Mouse (Mus musculus) left cerebral cortex, adult 9 months (tissue): ENCODE data around the gene Anxa1.

ENCODE experiments used
- DNase-seq, 2 experiments: peaks; one replicate each; pipeline ENCODE4 v3.0.0; 2022; ENCODE audit warnings: low spot score in 2 of 2

The Anxa1 gene

DNA sequence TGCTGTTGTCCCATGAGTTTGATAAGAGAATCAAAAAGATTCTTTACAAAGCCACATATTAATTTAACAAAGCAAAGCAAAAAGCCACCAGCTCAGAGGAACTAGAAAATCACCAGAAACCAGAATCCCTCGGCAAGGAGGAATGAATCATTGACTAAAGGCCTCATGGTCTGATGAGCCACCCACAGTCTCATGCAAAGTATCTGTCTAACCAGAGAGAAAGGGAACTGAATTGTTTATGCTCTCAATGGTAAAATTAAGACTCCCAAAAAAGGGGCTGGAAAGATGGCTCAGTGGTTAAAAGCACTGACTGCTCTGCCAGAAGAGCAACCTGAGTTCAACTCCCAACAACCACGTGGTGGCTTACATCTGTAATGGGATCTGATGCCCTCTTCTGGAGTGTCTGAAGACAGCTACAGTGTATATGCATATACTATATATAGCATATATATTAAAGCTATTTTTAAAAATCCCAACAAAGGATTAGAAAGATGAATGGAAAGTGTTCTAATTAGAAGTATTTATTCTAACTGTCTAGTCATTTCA is 9.5 kb downstream of the Anxa1 start:
- no peak for DNase-seq

DNA sequence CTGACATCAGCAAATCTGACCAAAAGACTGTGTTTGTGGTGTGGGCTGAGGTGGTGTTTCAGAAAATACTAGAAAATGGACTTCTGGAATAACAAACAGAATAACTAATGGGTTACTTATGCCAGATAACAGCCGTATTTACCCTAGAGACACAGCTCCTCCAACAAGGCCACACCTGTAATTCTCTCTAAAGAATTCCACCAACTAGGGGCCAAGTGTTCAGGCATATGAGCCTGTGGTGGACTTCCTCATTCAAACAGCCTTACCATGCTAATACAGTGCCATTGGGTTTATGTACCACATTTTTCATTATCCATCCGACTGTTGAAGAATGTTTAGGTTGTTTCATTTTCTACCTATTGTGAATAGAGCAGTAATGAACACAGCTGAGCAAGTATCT is 20.6 kb downstream of the Anxa1 start:
- no peak for DNase-seq

DNA sequence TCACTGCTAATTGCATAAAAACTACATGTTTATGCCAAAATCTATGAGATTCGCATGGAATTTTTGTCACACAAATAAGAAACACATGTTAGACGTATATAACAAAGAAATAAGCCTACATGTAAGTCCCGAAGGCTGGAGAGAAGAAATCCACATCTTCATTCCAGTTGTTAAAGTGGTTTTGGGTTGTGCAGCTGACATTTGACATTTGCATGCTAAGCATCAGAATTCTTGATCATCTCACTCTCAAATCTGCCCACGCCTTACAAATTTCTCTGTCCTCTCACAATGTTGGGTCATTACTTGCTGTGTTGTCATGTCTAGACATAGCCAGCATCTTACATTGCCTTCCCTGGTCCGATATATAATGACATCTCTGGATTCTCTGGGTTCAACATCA is 24.2 kb downstream of the Anxa1 start:
- no peak for DNase-seq

DNA sequence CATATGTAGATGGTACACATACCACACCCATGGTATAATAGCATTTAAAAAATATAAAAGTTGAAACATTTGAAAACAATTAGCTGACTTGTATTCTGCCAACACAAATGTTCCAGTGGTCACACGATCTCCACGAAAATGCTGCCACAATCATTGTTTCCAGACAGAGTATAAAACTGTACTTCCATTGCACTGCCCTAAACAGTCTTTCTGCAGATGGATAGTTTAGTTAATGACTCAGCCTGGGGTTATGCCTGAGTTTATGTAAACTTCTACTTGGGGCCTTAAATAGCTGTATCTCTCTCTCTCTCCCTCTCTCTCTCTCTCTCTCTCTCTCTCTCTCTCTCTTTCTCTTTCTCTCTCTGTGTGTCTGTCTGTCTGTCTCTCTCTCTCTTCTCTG is 24.7 kb downstream of the Anxa1 start:
- DNase-seq = no peak

DNA sequence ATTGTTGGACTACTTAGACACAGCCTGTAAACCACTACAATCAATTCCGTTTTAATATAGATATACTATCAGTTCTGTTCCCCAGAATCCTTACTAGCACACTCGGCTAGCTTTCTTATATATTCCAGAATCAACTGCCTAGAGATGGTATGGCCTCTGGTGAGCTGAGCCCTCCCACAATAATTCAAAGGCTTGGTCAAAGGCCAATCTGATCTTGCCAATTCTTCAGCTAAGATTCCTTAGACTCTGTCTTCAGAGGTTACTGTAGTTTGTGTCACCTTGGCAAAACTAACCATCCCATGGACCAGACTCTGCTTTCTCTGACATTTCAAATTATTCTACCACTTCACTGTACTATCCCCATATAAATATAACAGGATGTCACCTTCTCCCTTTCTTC is 25.4 kb downstream of the Anxa1 start:
- no peak for DNase-seq

DNA sequence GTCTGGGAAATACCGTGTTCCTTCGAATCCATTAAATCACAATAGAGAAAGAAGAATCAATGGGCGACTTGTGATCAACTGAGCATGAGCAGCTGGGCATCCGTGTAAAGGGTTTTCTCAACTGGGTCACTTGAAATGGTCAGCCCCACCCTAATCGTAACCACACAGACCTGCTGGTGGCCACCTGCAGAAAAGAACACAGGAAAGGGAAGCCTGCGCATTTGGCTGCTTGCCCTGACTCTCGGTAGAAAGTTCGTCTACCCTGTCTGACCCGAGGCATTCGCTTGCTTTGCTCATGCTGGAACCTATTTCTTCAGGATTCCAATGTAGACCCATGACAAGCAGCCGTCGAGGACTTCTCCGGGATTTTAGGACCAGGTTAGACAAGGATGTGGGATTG is 25.8 kb downstream of the Anxa1 start:
- DNase-seq = no peak

DNA sequence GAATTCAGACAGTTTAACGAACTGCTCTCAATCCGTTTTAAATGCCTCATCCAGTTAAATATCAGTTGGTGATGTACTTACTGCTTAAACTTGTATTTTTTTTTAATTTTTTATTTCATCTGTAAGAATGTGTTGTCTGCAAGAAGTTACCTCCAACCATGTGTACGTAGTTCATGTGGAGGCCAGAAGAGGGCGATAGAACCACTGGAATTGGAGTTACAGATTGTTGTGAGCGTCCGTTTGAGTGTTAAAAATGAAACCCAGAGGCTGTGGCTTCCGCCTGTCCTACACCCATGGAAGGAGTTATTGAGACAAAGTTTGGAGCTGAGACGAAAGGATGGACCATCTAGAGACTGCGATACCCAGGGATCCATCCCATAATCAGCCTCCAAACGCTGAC is 27.5 kb downstream of the Anxa1 start:
- DNase-seq = no peak

DNA sequence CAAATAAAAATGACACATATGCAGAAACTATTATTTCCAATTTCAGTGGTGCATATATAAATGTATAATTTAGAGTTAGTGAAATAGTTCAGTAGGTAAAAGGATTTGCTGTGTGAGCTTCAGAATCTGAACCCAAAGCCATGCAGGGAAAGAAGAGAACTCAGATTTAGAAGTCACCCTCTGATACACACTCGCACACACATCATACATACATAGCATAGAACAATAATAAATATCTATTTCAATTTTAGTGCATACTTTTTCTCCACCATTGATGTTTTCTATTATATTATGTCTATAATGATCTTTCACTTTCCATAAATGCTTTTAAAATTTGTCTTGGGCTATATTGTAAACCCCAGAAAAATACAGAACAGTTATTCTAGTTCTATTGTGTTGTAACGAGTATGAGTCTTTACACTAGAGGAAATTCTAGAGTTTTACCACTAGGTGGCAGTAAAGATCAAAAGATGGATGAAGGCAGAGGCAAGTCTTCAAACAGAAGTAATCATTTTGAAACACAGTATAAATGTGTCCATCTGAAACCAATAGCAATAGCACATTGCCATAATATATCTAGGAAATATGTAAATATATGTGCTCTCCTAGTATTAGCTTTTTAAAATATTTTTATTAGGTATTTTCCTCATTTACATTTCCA is 28.7 kb downstream of the Anxa1 start:
- DNase-seq = no peak

DNA sequence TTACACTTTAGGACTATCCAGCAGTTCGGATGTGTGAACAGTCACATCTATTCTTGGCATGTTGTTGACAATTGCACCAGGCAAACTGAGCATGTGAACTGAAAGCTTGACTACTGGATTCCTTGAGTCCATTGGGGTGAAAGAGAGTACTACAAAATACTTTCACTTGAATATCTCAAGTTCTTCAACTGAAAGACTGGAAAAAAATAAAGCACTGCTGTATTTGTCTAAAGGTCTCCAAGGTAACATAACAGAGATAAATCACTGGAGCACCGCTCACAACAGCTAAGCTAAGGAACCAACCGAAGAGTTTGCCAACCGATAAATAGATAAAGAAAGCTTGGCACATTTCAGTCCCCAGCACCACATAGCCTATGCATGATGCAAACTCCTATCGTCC is 32.1 kb downstream of the Anxa1 start:
- DNase-seq = no peak

DNA sequence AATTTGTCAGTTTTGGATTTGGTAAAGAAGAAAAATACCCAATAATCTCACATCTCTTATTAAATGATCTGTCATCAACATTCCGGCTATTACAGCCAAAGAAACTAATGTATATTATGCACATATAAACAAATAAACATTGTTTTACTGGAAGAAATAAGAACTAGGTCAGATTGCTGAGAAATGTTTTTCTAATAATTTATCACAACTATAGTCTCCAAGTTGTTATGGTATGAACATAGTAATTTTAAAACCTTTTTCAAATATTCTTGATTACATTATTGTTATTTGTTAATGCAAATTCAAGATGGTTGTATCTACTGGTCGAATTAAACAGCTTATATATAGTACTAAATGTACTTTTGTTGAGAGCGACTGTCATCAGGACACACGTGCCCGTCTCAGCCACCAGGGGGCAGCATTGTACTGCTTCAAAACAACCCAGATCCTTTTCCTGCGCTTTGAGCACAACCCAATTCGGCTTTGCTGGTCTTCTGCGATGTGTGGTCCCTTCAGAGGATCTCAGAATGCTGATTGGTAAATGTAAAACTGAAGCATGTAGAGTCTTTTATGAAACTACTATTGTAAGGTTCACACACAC is 45.3 kb downstream of the Anxa1 start:
- DNase-seq = peak in 1 of 2 experiments; percentile 82

DNA sequence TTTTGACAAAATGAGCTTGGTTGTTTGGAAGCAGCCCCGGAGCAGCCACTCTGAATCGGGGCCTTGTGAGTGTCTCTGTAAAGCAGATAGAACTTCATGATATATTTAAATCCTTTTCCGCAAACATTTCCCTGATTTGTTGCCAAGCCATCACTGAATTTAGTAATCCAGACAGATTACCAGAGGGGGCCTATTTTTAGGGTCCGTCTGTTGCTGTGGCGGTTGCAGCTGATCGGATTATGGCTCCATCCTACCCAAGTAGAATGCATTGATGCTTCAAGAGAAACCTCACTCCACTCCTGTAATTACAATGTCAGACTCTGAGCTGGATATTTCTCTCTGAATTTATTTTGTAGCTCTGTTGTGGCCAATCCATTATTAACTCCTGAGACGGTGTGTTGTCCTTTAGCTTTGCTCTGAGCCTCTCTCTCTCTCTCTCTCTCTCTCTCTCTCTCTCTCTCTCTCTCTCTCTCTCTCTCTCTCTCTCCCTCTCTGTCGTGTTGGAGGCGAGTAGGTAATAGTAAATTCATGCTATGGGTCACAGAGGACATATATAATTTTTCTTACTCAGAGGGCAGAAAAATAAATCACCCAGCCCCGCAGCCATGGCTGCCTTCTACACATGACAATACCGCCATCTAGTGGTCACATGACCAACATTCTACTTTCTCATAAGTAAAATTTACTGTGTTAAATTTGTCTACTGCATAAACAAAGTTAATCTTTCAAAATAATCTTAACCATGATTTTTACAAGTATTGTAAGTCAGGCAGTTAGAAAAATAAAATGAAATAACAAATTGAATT is 46.0 kb downstream of the Anxa1 start:
- peak in 1 of 2 experiments; percentile 56 for DNase-seq

DNA sequence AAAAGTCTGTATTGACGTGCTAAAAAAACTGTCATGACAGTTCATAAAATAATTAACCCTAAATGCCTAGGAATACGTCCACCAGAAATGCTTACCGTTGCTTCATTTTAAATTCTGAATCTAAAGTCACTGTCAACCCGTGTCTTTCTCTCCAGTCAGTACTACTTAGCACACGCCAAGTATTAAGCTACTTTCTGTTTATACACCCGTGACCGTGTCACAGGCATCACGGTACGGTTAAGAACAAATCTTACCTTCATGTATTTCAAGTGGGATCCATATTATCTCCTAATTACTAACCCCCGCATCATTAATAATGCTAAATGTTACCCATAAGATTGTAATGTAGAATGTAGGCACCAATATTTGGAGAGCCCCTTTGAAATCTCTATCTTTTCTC is 46.7 kb downstream of the Anxa1 start:
- DNase-seq = no peak
